Mouse (Mus musculus) liver, embryonic 14.5 days (tissue): Measurements from ENCODE around the gene Man1c1.

Experiments
- CTCF ChIP-seq: IDR thresholded peaks from 2 replicates; pipeline ENCODE4 v1.5.1; 2016; ENCODE audit warnings: antibody characterized with exemption, low read depth, control low read depth
- EP300 ChIP-seq: IDR thresholded peaks from 2 replicates; pipeline ENCODE4 v1.6.1; 2016; ENCODE audit warnings: antibody characterized with exemption, low read depth

DNA sequence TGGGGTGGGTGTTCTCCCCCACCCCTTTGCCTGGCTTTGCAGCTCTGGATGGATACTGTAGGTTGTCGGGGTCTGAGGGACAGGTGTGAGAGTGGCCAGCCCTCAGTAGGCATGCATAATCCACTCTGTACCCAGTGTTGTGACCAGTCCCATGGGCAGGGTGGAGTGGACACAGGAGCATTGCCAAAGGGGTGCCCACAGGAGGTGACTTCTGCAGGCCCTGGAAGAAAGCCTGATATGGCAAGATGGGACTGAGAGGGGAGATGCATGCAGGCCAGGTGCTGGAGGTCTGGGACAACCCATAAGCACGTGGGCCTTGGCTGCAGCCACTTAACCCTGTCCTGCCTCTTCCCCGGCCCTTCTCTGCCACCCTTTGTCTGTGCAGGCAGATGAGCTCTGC lies 16.3 kb upstream of the Man1c1 start:
- TF ChIP-seq CTCF: no peak
- no peak for TF ChIP-seq EP300
